Mouse (Mus musculus): Measurements from ENCODE around the gene Slc35a5.

GRCm38 (mm10) chr16:45142565-45142964 lies 15.9 kb downstream of the Slc35a5 start:
- TF ChIP-seq CTCF (IDR thresholded peaks at IDR 0.05; ENCODE audit: control insufficient read depth, insufficient read depth, insufficient replicate concordance, low read depth, low read length): no peak
- no peak for TF ChIP-seq POLR2A (IDR thresholded peaks at IDR 0.05; ENCODE audit: control insufficient read depth, low read depth, low read length)

All from testis, adult 2 months (tissue).